Mouse (Mus musculus): ENCODE results near the gene Arhgap27.

Gene Arhgap27

GRCm38 (mm10) chr11:103358316-103358715 is 5.2 kb downstream of the Arhgap27 start:
- no peak for ATAC-seq (ENCODE audit: insufficient number of reproducible peaks, low FRiP score, low TSS enrichment)

GRCm38 (mm10) chr11:103357710-103358109 is 5.8 kb downstream of the Arhgap27 start:
- no peak for ATAC-seq (ENCODE audit: insufficient number of reproducible peaks, low FRiP score, low TSS enrichment)

- ATAC-seq (ENCODE audit: insufficient number of reproducible peaks, low FRiP score, low TSS enrichment), result no peak
Observed at GRCm38 (mm10) chr11:103356938-103357670, 6.4 kb downstream of the Arhgap27 start.

- ATAC-seq (ENCODE audit: insufficient number of reproducible peaks, low FRiP score, low TSS enrichment), result no peak
Observed at GRCm38 (mm10) chr11:103356032-103356571, 7.4 kb downstream of the Arhgap27 start.

GRCm38 (mm10) chr11:103355251-103355650 is 8.2 kb downstream of the Arhgap27 start:
- no peak for ATAC-seq (ENCODE audit: insufficient number of reproducible peaks, low FRiP score, low TSS enrichment)

GRCm38 (mm10) chr11:103354033-103354432 is 9.5 kb downstream of the Arhgap27 start:
- no peak for ATAC-seq (ENCODE audit: insufficient number of reproducible peaks, low FRiP score, low TSS enrichment)

GRCm38 (mm10) chr11:103352239-103352814 is 11.2 kb downstream of the Arhgap27 start:
- no peak for ATAC-seq (ENCODE audit: insufficient number of reproducible peaks, low FRiP score, low TSS enrichment)

- ATAC-seq (ENCODE audit: insufficient number of reproducible peaks, low FRiP score, low TSS enrichment), result no peak
Observed at GRCm38 (mm10) chr11:103350711-103351315, 12.7 kb downstream of the Arhgap27 start.

GRCm38 (mm10) chr11:103349699-103350098 is 13.8 kb downstream of the Arhgap27 start:
- no peak for ATAC-seq (ENCODE audit: insufficient number of reproducible peaks, low FRiP score, low TSS enrichment)

- ATAC-seq (ENCODE audit: insufficient number of reproducible peaks, low FRiP score, low TSS enrichment), result no peak
Observed at GRCm38 (mm10) chr11:103346657-103347056, 16.8 kb downstream of the Arhgap27 start.

- ATAC-seq (ENCODE audit: insufficient number of reproducible peaks, low FRiP score, low TSS enrichment), result no peak
Observed at GRCm38 (mm10) chr11:103346236-103346635, 17.3 kb downstream of the Arhgap27 start.

- ATAC-seq (ENCODE audit: insufficient number of reproducible peaks, low FRiP score, low TSS enrichment), result no peak
Observed at GRCm38 (mm10) chr11:103345408-103346091, 17.9 kb downstream of the Arhgap27 start.

GRCm38 (mm10) chr11:103344494-103345332 is 18.8 kb downstream of the Arhgap27 start:
- no peak for ATAC-seq (ENCODE audit: insufficient number of reproducible peaks, low FRiP score, low TSS enrichment)

- ATAC-seq (ENCODE audit: insufficient number of reproducible peaks, low FRiP score, low TSS enrichment), result no peak
Observed at GRCm38 (mm10) chr11:103343881-103344280, 19.6 kb downstream of the Arhgap27 start.

GRCm38 (mm10) chr11:103343063-103343462 is 20.4 kb downstream of the Arhgap27 start:
- ATAC-seq (ENCODE audit: insufficient number of reproducible peaks, low FRiP score, low TSS enrichment), result no peak

- no peak for ATAC-seq (ENCODE audit: insufficient number of reproducible peaks, low FRiP score, low TSS enrichment)
Observed at GRCm38 (mm10) chr11:103340677-103341076, 22.8 kb downstream of the Arhgap27 start.

- no peak for ATAC-seq (ENCODE audit: insufficient number of reproducible peaks, low FRiP score, low TSS enrichment)
Observed at GRCm38 (mm10) chr11:103340130-103340529, 23.4 kb downstream of the Arhgap27 start.

- no peak for ATAC-seq (ENCODE audit: insufficient number of reproducible peaks, low FRiP score, low TSS enrichment)
Observed at GRCm38 (mm10) chr11:103339414-103340119, 23.9 kb downstream of the Arhgap27 start.

- ATAC-seq (ENCODE audit: insufficient number of reproducible peaks, low FRiP score, low TSS enrichment), result no peak
Observed at GRCm38 (mm10) chr11:103338671-103339070, 24.8 kb downstream of the Arhgap27 start.
